ENCODE assay signal across 8 mouse cellular contexts in genomic region chr10:7076201-7076600, GRCm38 (mm10). TPM values are rescaled to one million over a fixed set of nuclear protein-coding genes. Genes with fewer than 3 reads are reported as not detected.
A peak's percentile ranks its signal among the peaks of the same experiment; 100 is the strongest.
DNase-seq lines count a peak whose midpoint lies in the region; ATAC-seq lines count a peak whose summit lies in the region.

No protein-coding gene starts in this region.

- peak overlapping the region; percentile 80 for H3K27ac ChIP-seq in embryonic facial prominence, embryonic 10.5 days (replicated peaks)
- H3K27ac ChIP-seq in intestine, embryonic 16.5 days (ENCODE audit: low read length) = no peak overlapping the region; the same call in 1 of the 2 replicates
- no peak overlapping the region for H3K27ac ChIP-seq in midbrain, embryonic 12.5 days (replicated peaks)

- no peaks in the 10 kb centered on the region for H3K27me3 ChIP-seq in embryonic facial prominence, embryonic 10.5 days (replicated peaks; ENCODE audit: low read depth, poor library complexity, severe bottlenecking)
- no peaks in the 10 kb centered on the region for H3K27me3 ChIP-seq in intestine, embryonic 16.5 days (replicated peaks; ENCODE audit: control insufficient read depth, insufficient read depth, low read length)
- no peaks in the 10 kb centered on the region for H3K27me3 ChIP-seq in midbrain, embryonic 12.5 days

- peaks cover 14% of the 10 kb centered on the region for H3K4me1 ChIP-seq in embryonic facial prominence, embryonic 10.5 days
- peaks cover 3% of the 10 kb centered on the region; the same call in 1 of the 2 replicates for H3K4me1 ChIP-seq in intestine, embryonic 16.5 days (ENCODE audit: control insufficient read depth, insufficient read depth, low read length)
- no peaks in the 10 kb centered on the region for H3K4me1 ChIP-seq in midbrain, embryonic 12.5 days

- peak; percentile 69 for ATAC-seq in intestine, embryonic 16.5 days
- peak; percentile 86 for ATAC-seq in midbrain, embryonic 12.5 days (ENCODE audit: low FRiP score, low read depth)

- WGBS in embryonic facial prominence, embryonic 10.5 days = 16% methylated on average over 8 of the region's 8 CpGs
- 9% methylated on average over 8 of the region's 8 CpGs for WGBS in intestine, embryonic 16.5 days
- WGBS in midbrain, embryonic 12.5 days = 21% methylated on average over 8 of the region's 8 CpGs

- no peaks in the 10 kb centered on the region for H3K9me3 ChIP-seq in embryonic facial prominence, embryonic 10.5 days
- no peaks in the 10 kb centered on the region for H3K9me3 ChIP-seq in intestine, embryonic 16.5 days (ENCODE audit: control insufficient read depth, low read length)
- no peaks in the 10 kb centered on the region for H3K9me3 ChIP-seq in midbrain, embryonic 12.5 days

- peak overlapping the region; percentile 21; the same call in 1 of the 2 replicates for H3K4me3 ChIP-seq in embryonic facial prominence, embryonic 10.5 days
- no peak overlapping the region for H3K4me3 ChIP-seq in intestine, embryonic 16.5 days (ENCODE audit: low read length)
- H3K4me3 ChIP-seq in midbrain, embryonic 12.5 days = no peak overlapping the region

- H3K36me3 ChIP-seq in embryonic facial prominence, embryonic 10.5 days (replicated peaks) = no peaks in the 10 kb centered on the region
- no peaks in the 10 kb centered on the region for H3K36me3 ChIP-seq in intestine, embryonic 16.5 days (ENCODE audit: control insufficient read depth, insufficient read depth, low read length)
- no peaks in the 10 kb centered on the region for H3K36me3 ChIP-seq in midbrain, embryonic 12.5 days

- H3K4me2 ChIP-seq in intestine, embryonic 16.5 days (ENCODE audit: low read depth, low read length) = peak overlapping the region; percentile 32
- H3K4me2 ChIP-seq in midbrain, embryonic 12.5 days (replicated peaks) = no peak overlapping the region

- peak; percentile 83 for DNase-seq in adrenal gland, postnatal 14 days
- peak; percentile 80 for DNase-seq in embryonic facial prominence, embryonic 10.5 days (ENCODE audit: low spot score)
- peak; percentile 95 for DNase-seq in heart, adult 11 months
- peak; percentile 78 to 81 for DNase-seq in left cerebral cortex, postnatal 10 days (ENCODE audit: extremely low spot score in 1 of 2, low spot score in 2 of 2)
- peak; percentile 74 for DNase-seq in right cerebral cortex, postnatal 4 days
- no peak for DNase-seq in MN1 (ENCODE audit: low spot score)

- intact Hi-C loops in left cerebral cortex, postnatal 10 days (cut with DNase I) = loop anchor here (5.0 kb wide), 1 partner anchor 189 kb away; no protein-coding TSS in a partner anchor

- H3K9ac ChIP-seq in intestine, embryonic 16.5 days (ENCODE audit: low read depth, low read length) = no peak overlapping the region
- no peak overlapping the region for H3K9ac ChIP-seq in midbrain, embryonic 12.5 days (replicated peaks)

RNA-seq across cellular contexts. Expression of gene Ipcef1, which starts 23.9 kb away (rescaled TPM):
- total RNA-seq in adrenal gland, postnatal 14 days (2021) = 0.74 and 5.1 TPM in 2 replicates
- polyA plus RNA-seq in embryonic facial prominence, embryonic 10.5 days (2016; fragmentation: Nextera tagmentation; extraction: Ambion mirVana) = 0.10 and 0.16 TPM in 2 replicates
- polyA plus RNA-seq in intestine, embryonic 16.5 days (2015; fragmentation: Nextera tagmentation; extraction: Ambion mirVana) = 0.18 and 0.24 TPM in 2 replicates
- total RNA-seq in left cerebral cortex, postnatal 10 days (2021) = 10 to 100 TPM; 71.8 to 72.0 TPM
- 0.41 and 0.56 TPM in 2 replicates for polyA plus RNA-seq in midbrain, embryonic 12.5 days (2016; fragmentation: Nextera tagmentation; extraction: Ambion mirVana)
